Mouse (Mus musculus) thymus, adult 2 months (tissue): ENCODE measurements around the gene Adgrg2. TPM values are rescaled to one million over a fixed set of nuclear protein-coding genes. Genes with fewer than 3 reads are reported as not detected.

Source experiments
- DNase-seq: peaks from one replicate; pipeline ENCODE4 v3.0.0; 2021
- H3K27ac ChIP-seq: fragments of 200-500 bp; 2 replicates; pipeline ENCODE4 v1.5.1; 2012; ENCODE audit warnings: low read length, control low read depth; ENCODE audit not compliant: control insufficient read depth, insufficient read depth
- H3K27me3 ChIP-seq: fragments of 200-500 bp; 2 replicates; pipeline ENCODE4 v1.6.1; 2012; ENCODE audit warnings: mild to moderate bottlenecking, low read length, moderate library complexity, mixed read lengths; ENCODE audit not compliant: control insufficient read depth, insufficient read depth
- H3K36me3 ChIP-seq: fragments of 200-500 bp; 2 replicates; pipeline ENCODE4 v1.6.1; 2012; ENCODE audit warnings: mild to moderate bottlenecking, low read length, moderate library complexity; ENCODE audit not compliant: control insufficient read depth, insufficient read depth
- H3K4me1 ChIP-seq: fragments of 200-500 bp; replicated peaks from 2 replicates; pipeline ENCODE4 v1.6.1; 2012; ENCODE audit warnings: low read length; ENCODE audit not compliant: control insufficient read depth, insufficient read depth
- H3K4me3 ChIP-seq: fragments of 200-500 bp; 2 replicates; pipeline ENCODE4 v1.5.1; 2012; ENCODE audit warnings: mild to moderate bottlenecking, low read length, control low read depth, moderate library complexity; ENCODE audit not compliant: control insufficient read depth, insufficient read depth
- CTCF ChIP-seq: fragments of 200-500 bp; IDR thresholded peaks from 2 replicates; pipeline ENCODE4 v1.5.1; 2012; ENCODE audit warnings: mild to moderate bottlenecking, control low read depth, low read length, moderate library complexity, borderline replicate concordance; ENCODE audit not compliant: control insufficient read depth, poor library complexity, insufficient read depth; ENCODE audit errors: extremely low read depth
- POLR2A ChIP-seq: fragments of 200-500 bp; IDR thresholded peaks from 2 replicates; pipeline ENCODE4 v1.6.1; 2012; ENCODE audit warnings: mild to moderate bottlenecking, low read length, control low read depth, moderate library complexity; ENCODE audit not compliant: control insufficient read depth, poor library complexity, insufficient read depth; ENCODE audit errors: extremely low read depth
- WGBS: fragments of 180-500 bp; shearing (Covaris S2); methylation state at CpG from one replicate; pipeline ENCODE4 v1.1.7; 2018; 5-methylcytosine and 5-hydroxymethylcytosine counted together
- polyA plus RNA-seq: library from polyadenylated mRNA; depleted of rRNA; stranded (reverse); fragments of >200 nt; gene quantifications from 2 replicates; pipeline ENCODE4 v1.2.3, GENCODE M21; 2012

Gene Adgrg2
- polyA plus RNA-seq, 1 experiment: 4.0 TPM

DNA sequence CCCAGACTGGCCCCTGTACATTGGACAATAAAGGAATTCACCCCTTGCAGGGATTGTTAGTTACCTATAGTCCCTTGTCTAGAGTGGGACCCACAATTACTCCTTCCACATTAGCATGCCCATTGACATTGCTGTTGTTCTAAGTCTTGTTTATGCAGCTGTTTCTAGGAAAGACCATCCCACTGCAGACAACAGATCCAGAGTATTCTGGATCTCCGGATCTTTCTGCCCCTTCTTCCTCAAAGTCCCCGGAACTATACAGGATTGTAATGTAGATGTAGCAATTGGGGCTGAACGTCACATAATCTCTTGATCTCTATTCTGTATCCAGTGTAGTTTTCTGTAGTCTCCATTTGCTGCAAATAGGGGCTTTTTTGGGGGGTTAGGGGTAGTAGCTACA is 57.9 kb downstream of the Adgrg2 start:
- no peak for DNase-seq
- H3K4me3 ChIP-seq: no peak overlapping the region
- no peaks in the 10 kb centered on the region for H3K27me3 ChIP-seq
- WGBS: 88% methylated on average over 3 of the region's 3 CpGs
- H3K27ac ChIP-seq: no peak overlapping the region
- H3K36me3 ChIP-seq: no peaks in the 10 kb centered on the region
- TF ChIP-seq CTCF (no peak), POLR2A (no peak)
- H3K4me1 ChIP-seq: no peaks in the 10 kb centered on the region

DNA sequence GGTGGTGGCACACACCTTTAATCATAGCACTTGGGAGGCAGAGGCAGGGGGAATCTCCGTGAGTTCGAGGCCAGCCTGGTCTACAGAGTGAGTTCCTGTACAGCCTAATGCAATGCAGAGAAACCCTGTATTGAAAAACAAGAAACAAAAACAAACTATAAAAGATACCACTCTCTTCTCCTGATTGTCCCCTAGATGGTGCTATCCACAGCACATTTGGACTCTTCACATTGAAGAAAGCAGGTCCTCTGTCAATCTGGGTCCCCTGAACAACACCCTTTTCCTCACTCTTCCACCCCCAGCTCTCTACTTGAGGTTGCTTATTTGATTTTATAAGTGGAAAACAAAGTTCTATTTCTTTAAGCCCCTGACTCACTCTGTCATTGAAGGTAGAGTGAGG is 58.9 kb downstream of the Adgrg2 start:
- no peaks in the 10 kb centered on the region for H3K27me3 ChIP-seq
- H3K27ac ChIP-seq: no peak overlapping the region
- no peaks in the 10 kb centered on the region for H3K4me1 ChIP-seq
- 66% methylated on average over 2 of the region's 2 CpGs for WGBS
- no peak overlapping the region for H3K4me3 ChIP-seq
- no peak for DNase-seq
- no peak for TF ChIP-seq POLR2A
- TF ChIP-seq CTCF: no peak
- no peaks in the 10 kb centered on the region for H3K36me3 ChIP-seq

DNA sequence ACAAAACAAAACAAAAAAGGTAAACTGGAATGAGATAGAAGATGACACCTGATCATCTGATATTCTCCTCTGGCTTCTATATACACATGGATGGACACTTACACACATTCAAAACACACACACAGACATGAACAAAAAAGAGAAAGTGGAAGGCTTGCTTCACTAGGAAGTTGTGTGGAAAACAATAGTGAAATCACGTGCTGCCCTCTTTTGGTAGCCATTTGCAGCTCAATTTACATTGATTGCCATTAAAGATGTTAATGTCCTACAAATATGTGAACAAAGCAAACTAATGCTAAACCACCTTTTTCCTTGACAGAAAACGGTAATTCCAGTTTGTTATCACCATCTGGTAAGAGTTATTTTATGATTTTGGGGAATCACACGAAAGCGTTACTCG is 65.2 kb downstream of the Adgrg2 start:
- no peak overlapping the region for H3K27ac ChIP-seq
- H3K4me3 ChIP-seq: no peak overlapping the region
- H3K27me3 ChIP-seq: no peaks in the 10 kb centered on the region
- no peak for DNase-seq
- WGBS: 84% methylated on average over 5 of the region's 5 CpGs
- H3K36me3 ChIP-seq: no peaks in the 10 kb centered on the region
- no peaks in the 10 kb centered on the region for H3K4me1 ChIP-seq
- no peak for TF ChIP-seq CTCF
- TF ChIP-seq POLR2A: no peak

DNA sequence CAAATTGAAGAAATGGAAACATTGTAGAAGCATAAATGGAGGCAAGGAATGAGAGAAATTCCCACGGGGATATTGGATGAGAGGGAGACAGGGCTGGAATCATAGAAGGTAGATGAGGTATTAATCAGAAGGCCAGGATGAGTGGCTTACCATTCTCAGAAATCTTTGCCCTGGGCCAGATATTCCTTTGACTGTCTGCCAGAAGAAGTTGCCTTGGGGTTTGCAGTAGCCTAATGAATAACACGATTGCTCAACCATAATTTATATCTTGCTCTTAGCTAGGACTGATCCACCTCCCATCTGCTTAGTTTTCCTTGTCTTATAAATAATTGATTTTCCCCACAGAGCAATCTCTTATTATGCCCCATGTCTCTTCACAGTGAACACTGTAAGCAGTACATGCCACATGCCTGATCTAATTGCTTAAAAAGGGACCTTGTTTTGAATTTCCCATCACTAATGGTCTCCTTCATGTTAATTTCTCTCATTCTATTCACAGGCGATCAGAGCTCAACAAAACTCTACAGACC is 80.8 kb downstream of the Adgrg2 start:
- no peak for DNase-seq

DNA sequence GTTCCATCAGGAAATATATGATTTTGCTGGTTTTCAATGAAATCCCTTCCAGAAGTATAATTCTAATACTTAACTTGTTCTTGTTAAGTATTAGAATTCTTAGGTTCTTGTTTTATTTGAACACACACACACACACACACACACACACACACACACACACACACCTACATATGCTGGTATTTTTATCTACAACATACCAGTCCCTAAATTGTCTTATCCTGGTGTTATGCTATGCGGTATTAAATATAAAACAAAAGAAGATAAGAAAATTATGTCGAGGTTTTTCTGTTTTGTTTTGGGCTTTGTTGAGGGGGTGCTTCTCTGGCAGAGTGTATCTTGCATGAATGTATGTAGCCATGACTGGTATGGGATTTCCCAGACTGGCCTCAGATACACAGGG is 99.3 kb downstream of the Adgrg2 start:
- TF ChIP-seq CTCF (no peak), POLR2A (no peak)
- Histone ChIP-seq H3K4me1 (no peaks in the 10 kb centered on the region), H3K4me3 (no peak overlapping the region), H3K27me3 (no peaks in the 10 kb centered on the region), H3K27ac (no peak overlapping the region), H3K36me3 (no peaks in the 10 kb centered on the region)
- 72% methylated on average over 2 of the region's 2 CpGs for WGBS
- no peak for DNase-seq

More for the DNA sequence above, 80.8 kb downstream of the Adgrg2 start:
- no peak for TF ChIP-seq POLR2A
- TF ChIP-seq CTCF: no peak
- WGBS: 92% methylated on average over 3 of the region's 3 CpGs
- no peak overlapping the region for H3K4me3 ChIP-seq
- H3K27me3 ChIP-seq: no peaks in the 10 kb centered on the region
- no peak overlapping the region for H3K27ac ChIP-seq
- no peaks in the 10 kb centered on the region for H3K4me1 ChIP-seq
- H3K36me3 ChIP-seq: no peaks in the 10 kb centered on the region

DNA sequence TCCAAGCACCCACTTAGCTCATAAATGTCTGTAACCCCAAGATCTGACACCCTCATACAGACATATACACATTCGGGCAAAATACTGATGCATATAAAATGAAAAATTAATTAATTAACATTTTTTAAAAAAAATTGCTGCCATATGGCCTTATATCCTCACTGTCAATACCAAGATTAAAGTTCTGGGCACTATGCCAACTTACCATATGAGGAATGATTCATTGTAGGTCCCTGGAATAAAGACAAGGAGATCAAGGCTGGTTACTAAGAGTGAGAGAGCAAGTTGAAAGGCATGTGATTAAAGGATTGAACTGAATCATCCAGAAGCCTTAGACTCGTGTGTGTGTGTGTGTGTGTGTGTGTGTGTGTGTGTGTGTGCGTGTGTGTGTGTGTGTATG is 103.8 kb downstream of the Adgrg2 start:
- WGBS: 61% methylated on average over 2 of the region's 3 CpGs
- H3K4me1 ChIP-seq: no peaks in the 10 kb centered on the region
- no peak for TF ChIP-seq CTCF
- no peak for TF ChIP-seq POLR2A
- no peak overlapping the region for H3K4me3 ChIP-seq
- H3K27me3 ChIP-seq: no peaks in the 10 kb centered on the region
- no peak overlapping the region for H3K27ac ChIP-seq
- no peaks in the 10 kb centered on the region for H3K36me3 ChIP-seq
- DNase-seq: no peak

DNA sequence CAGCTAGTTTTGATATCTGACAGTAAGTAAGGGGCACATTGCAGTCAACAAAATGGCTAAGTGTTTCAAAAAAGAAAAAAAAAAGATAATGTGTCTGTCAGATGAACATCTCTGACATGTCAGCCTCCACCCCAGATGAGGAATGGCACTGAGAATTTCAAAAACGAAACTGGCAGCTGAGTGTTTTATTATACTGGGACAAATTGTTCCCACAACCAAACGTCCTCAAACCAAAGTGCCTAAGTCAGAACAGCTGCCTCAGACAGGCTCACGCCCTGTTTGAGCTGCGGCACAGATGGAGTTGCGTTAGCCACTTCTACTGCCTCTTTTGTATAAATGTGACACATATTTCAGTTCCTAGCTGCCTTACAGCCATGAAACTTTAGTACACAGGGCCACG is 104.4 kb downstream of the Adgrg2 start:
- TF ChIP-seq POLR2A: no peak
- no peak for TF ChIP-seq CTCF
- H3K27ac ChIP-seq: no peak overlapping the region
- DNase-seq: no peak
- no peaks in the 10 kb centered on the region for H3K36me3 ChIP-seq
- WGBS: 24% methylated on average over 6 of the region's 6 CpGs
- H3K4me1 ChIP-seq: no peaks in the 10 kb centered on the region
- no peaks in the 10 kb centered on the region for H3K27me3 ChIP-seq
- no peak overlapping the region for H3K4me3 ChIP-seq
